Mouse (Mus musculus): ENCODE data around the gene Rnf166.

Gene Rnf166

GRCm38 (mm10) chr8:122469407-122469806 is 6.5 kb downstream of the Rnf166 start:
- DNase-seq (ENCODE audit: low spot score) = no peak

GRCm38 (mm10) chr8:122467816-122468215 is 8.0 kb downstream of the Rnf166 start:
- DNase-seq (ENCODE audit: low spot score) = no peak

GRCm38 (mm10) chr8:122464985-122465384 is 10.9 kb downstream of the Rnf166 start:
- DNase-seq (ENCODE audit: low spot score) = no peak

GRCm38 (mm10) chr8:122463651-122464640 is 11.9 kb downstream of the Rnf166 start:
- no peak for DNase-seq (ENCODE audit: low spot score)

GRCm38 (mm10) chr8:122462510-122462909 is 13.4 kb downstream of the Rnf166 start:
- no peak for DNase-seq (ENCODE audit: low spot score)

- DNase-seq (ENCODE audit: low spot score) = no peak
These were observed 14.3 kb downstream of the Rnf166 start for GRCm38 (mm10) chr8:122461473-122462148.

- DNase-seq (ENCODE audit: low spot score) = no peak
These were observed 15.1 kb downstream of the Rnf166 start, which contains the start of gene Snai3 for GRCm38 (mm10) chr8:122460524-122461472. Gene Snai3 (minus strand): TSS chr8:122460733.

- DNase-seq (ENCODE audit: low spot score) = no peak
These were observed 15.9 kb downstream of the Rnf166 start for GRCm38 (mm10) chr8:122459990-122460389.

GRCm38 (mm10) chr8:122459218-122459900 is 16.5 kb downstream of the Rnf166 start:
- DNase-seq (ENCODE audit: low spot score) = no peak

GRCm38 (mm10) chr8:122457171-122457570 is 18.7 kb downstream of the Rnf166 start:
- DNase-seq (ENCODE audit: low spot score) = no peak

GRCm38 (mm10) chr8:122454409-122454808 is 21.5 kb downstream of the Rnf166 start:
- no peak for DNase-seq (ENCODE audit: low spot score)

- no peak for DNase-seq (ENCODE audit: low spot score)
These were observed 23.7 kb downstream of the Rnf166 start for GRCm38 (mm10) chr8:122452154-122452553.

- no peak for DNase-seq (ENCODE audit: low spot score)
These were observed 24.6 kb downstream of the Rnf166 start for GRCm38 (mm10) chr8:122451161-122451703.

- no peak for DNase-seq (ENCODE audit: low spot score)
These were observed 30.7 kb downstream of the Rnf166 start for GRCm38 (mm10) chr8:122445203-122445602.

GRCm38 (mm10) chr8:122444058-122444748 is 31.7 kb downstream of the Rnf166 start:
- DNase-seq (ENCODE audit: low spot score) = peak; percentile 77

GRCm38 (mm10) chr8:122443262-122444006 is 32.4 kb downstream of the Rnf166 start, which contains the start of gene Mvd:
Gene Mvd (minus strand): TSS chr8:122443422.
- DNase-seq (ENCODE audit: low spot score) = peak; percentile 97

- DNase-seq (ENCODE audit: low spot score) = no peak
These were observed 33.1 kb downstream of the Rnf166 start for GRCm38 (mm10) chr8:122442781-122443180.

GRCm38 (mm10) chr8:122442356-122442755 is 33.5 kb downstream of the Rnf166 start:
- no peak for DNase-seq (ENCODE audit: low spot score)

GRCm38 (mm10) chr8:122441326-122441725 is 34.5 kb downstream of the Rnf166 start:
- no peak for DNase-seq (ENCODE audit: low spot score)
